Mouse (Mus musculus) kidney, adult 2 months (tissue): ENCODE measurements around the gene Slc39a2.

Experiments
- CTCF ChIP-seq: fragments of 200-500 bp; conservative IDR thresholded peaks from 2 replicates; pipeline ENCODE4 v1.5.1; 2011; ENCODE audit warnings: low read depth, mild to moderate bottlenecking, control low read depth, low read length, moderate library complexity, mixed read lengths; ENCODE audit not compliant: insufficient read depth, insufficient read length
- POLR2A ChIP-seq: fragments of 200-500 bp; IDR thresholded peaks from one replicate; pipeline ENCODE4 v1.6.1; 2011; ENCODE audit warnings: low read depth, low read length, control low read depth

- TF ChIP-seq CTCF: no peak
- TF ChIP-seq POLR2A: no peak
Measured at GRCm38 (mm10) chr14:51916539-51916938, 23.9 kb downstream of the Slc39a2 start.
